Mouse (Mus musculus) forebrain, embryonic 11.5 days (tissue): ENCODE data around the gene Hpgds. TPM values are rescaled to one million over a fixed set of nuclear protein-coding genes. Genes with fewer than 3 reads are reported as not detected.

Experiments
- ATAC-seq: fragments of 200-750 bp; cut with Nextera tagmentation; replicated peaks from 2 replicates; pipeline ENCODE4 v1.8.0; 2017; ENCODE audit warnings: moderate TSS enrichment; ENCODE audit not compliant: low FRiP score
- DNase-seq: peaks from one replicate; pipeline ENCODE4 v3.0.0-alpha.2; 2017; ENCODE audit warnings: low spot score
- H3K27ac ChIP-seq: fragments of 300-500 bp; sonication (generic); 2 replicates; pipeline ENCODE4 v1.5.1; 2014; ENCODE audit warnings: low read depth, low read length
- H3K27me3 ChIP-seq: fragments of 300-500 bp; sonication (generic); 2 replicates; pipeline ENCODE4 v1.6.1; 2014; ENCODE audit warnings: mild to moderate bottlenecking, low read length, mixed read lengths; ENCODE audit not compliant: control insufficient read depth, insufficient read depth
- H3K36me3 ChIP-seq: fragments of 300-500 bp; sonication (generic); 2 replicates; pipeline ENCODE4 v1.6.1; 2014; ENCODE audit warnings: mild to moderate bottlenecking, low read length, moderate library complexity, mixed read lengths; ENCODE audit not compliant: control insufficient read depth, insufficient read depth
- H3K4me1 ChIP-seq: fragments of 300-500 bp; sonication (generic); replicated peaks from 2 replicates; pipeline ENCODE4 v1.6.1; 2014; ENCODE audit warnings: low read length, mixed read lengths; ENCODE audit not compliant: control insufficient read depth, insufficient read depth
- H3K4me2 ChIP-seq: fragments of 300-500 bp; sonication (generic); 2 replicates; pipeline ENCODE4 v1.6.1; 2014; ENCODE audit warnings: low read depth, mild to moderate bottlenecking, low read length, moderate library complexity, mixed read lengths; ENCODE audit not compliant: severe bottlenecking
- H3K4me3 ChIP-seq: fragments of 300-500 bp; sonication (generic); 2 replicates; pipeline ENCODE4 v1.5.1; 2014; ENCODE audit warnings: low read depth, low read length
- H3K9ac ChIP-seq: fragments of 300-500 bp; sonication (generic); 2 replicates; pipeline ENCODE4 v1.6.1; 2014; ENCODE audit warnings: low read length
- H3K9me3 ChIP-seq: fragments of 300-500 bp; sonication (generic); 2 replicates; pipeline ENCODE4 v1.6.1; 2016; ENCODE audit warnings: low read length, mixed read lengths; ENCODE audit not compliant: control insufficient read depth
- WGBS: fragments of 180-500 bp; shearing (Covaris S2); extraction: QIAGEN DNeasy Blood & Tissue Kit; methylation state at CpG from one replicate; pipeline ENCODE4 v1.1.7; 2014; 5-methylcytosine and 5-hydroxymethylcytosine counted together
- polyA plus RNA-seq: library from polyadenylated mRNA; unstranded; fragments of >200 nt; fragmentation: Nextera tagmentation; extraction: Ambion mirVana; gene quantifications from 2 replicates; pipeline ENCODE4 v1.2.1, GENCODE M21; 2014

Hpgds gene
- polyA plus RNA-seq, 1 experiment from 2014 or later, result 5.1 TPM

- Histone ChIP-seq H3K9ac (no peak overlapping the region), H3K4me1 (no peaks in the 10 kb centered on the region), H3K27me3 (no peaks in the 10 kb centered on the region), H3K27ac (no peak overlapping the region), H3K9me3 (no peaks in the 10 kb centered on the region), H3K36me3 (peaks cover 6% of the 10 kb centered on the region), H3K4me2 (no peak overlapping the region), H3K4me3 (no peak overlapping the region)
- ATAC-seq (no peak), DNase-seq (no peak)
- WGBS, result 95% methylated on average over 1 of the region's 1 CpGs
These were observed 65.6 kb downstream of the Hpgds start for GRCm38 (mm10) chr6:65079139-65079538.

GRCm38 (mm10) chr6:65075201-65075600, 69.5 kb downstream of the Hpgds start:
- WGBS, result 90% methylated on average over 2 of the region's 2 CpGs
- DNase-seq (no peak), ATAC-seq (no peak)
- Histone ChIP-seq H3K27ac (no peak overlapping the region), H3K4me2 (no peak overlapping the region), H3K27me3 (no peaks in the 10 kb centered on the region), H3K9ac (no peak overlapping the region), H3K4me3 (no peak overlapping the region), H3K9me3 (no peaks in the 10 kb centered on the region), H3K36me3 (peaks cover 15% of the 10 kb centered on the region), H3K4me1 (no peaks in the 10 kb centered on the region)

Other genes starting within 250 kb of the Hpgds start
- gene Smarcad1, start 102.3 kb downstream of the Hpgds start, polyA plus RNA-seq, result 119 and 133 TPM in 2 replicates
- gene C130060K24Rik, start 236.2 kb upstream of the Hpgds start, polyA plus RNA-seq, result 6.4 and 9.8 TPM in 2 replicates